Mouse (Mus musculus): ENCODE measurements around the gene Hba-a1.
"Not testable (repeated sequence)": the region's sequence is repeated elsewhere in the genome, so short reads cannot be mapped to it uniquely, and the experiment has no call there.

Hba-a1 gene

DNA sequence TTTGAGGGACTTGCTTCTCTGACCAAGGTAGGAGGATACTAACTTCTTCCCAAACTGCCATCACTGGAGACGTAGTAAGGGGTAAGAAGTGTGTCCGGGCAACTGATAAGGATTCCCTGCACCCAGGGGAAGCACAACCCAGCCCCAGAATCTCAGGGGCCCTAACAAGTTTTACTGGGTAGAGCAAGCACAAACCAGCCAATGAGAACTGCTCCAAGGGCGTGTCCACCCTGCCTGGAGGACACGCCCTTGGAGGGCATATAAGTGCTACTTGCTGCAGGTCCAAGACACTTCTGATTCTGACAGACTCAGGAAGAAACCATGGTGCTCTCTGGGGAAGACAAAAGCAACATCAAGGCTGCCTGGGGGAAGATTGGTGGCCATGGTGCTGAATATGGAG is 12.9 kb downstream of the Hba-a1 start, which contains the start of gene Hba-a2:
Gene Hba-a2, plus strand, starts transcription at position 287 of the 400 bp plus-strand sequence.
- DNase-seq (ENCODE audit: low spot score in 2 of 2), result not testable (repeated sequence)

DNA sequence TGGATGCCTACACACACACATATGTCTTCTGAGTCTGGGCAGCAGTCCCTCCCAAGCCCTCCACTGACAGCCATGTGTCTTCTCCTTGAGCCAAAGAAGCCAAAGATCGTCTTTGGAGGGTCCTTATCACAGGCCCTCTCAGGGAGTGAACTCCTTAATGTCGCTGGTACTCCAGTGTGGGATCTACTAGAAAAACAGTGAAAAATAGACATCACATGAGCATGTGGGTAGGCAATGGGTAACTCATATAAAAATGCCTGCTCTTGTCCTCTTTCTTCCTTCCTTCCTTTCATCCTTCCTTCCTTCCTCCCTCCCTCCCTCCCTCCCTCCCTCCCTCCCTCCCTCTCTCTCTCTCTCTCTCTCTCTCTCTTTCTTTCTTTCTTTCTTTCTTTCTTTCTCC is 14.1 kb downstream of the Hba-a1 start:
- not testable (repeated sequence) for DNase-seq (ENCODE audit: low spot score in 2 of 2)

GRCm38 (mm10) chr11:32297866-32298531 is 14.7 kb downstream of the Hba-a1 start:
- DNase-seq (ENCODE audit: low spot score in 2 of 2), result no peak

DNA sequence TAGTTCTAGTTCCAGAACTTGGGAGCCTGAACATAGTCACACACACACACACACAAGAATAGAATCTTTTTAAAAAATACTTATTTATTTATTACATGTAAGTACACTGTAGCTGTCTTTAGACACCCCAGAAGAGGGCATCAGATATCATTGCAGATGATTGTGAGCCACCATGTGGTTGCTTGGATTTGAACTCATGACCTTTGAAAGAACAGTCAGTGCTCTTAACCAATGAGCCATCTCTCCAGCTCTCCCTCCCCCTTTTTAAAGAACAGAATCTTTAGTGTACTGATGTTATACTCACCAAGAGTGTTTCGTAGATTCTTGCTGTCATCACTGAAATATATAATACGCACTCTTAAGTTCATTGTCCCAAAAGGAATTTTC is 15.2 kb downstream of the Hba-a1 start:
- DNase-seq (ENCODE audit: low spot score in 2 of 2), result no peak

GRCm38 (mm10) chr11:32299865-32300264 is 16.6 kb downstream of the Hba-a1 start, which contains the start of gene Hbq1a:
TSS of gene Hbq1a (plus strand) at chr11:32300069.
- DNase-seq (ENCODE audit: low spot score in 2 of 2), result peak in 1 of 2 experiments; percentile 61

- no peak for DNase-seq (ENCODE audit: low spot score in 2 of 2)
Measured at GRCm38 (mm10) chr11:32300279-32301267, 17.3 kb downstream of the Hba-a1 start.

- DNase-seq (ENCODE audit: low spot score in 2 of 2), result no peak
Measured at GRCm38 (mm10) chr11:32301506-32301905, 18.2 kb downstream of the Hba-a1 start.

GRCm38 (mm10) chr11:32302824-32303419 is 19.6 kb downstream of the Hba-a1 start:
- peak in 1 of 2 experiments; percentile 32 for DNase-seq (ENCODE audit: low spot score in 2 of 2)

- no peak for DNase-seq (ENCODE audit: low spot score in 2 of 2)
Measured at GRCm38 (mm10) chr11:32303455-32303854, 20.1 kb downstream of the Hba-a1 start.

DNA sequence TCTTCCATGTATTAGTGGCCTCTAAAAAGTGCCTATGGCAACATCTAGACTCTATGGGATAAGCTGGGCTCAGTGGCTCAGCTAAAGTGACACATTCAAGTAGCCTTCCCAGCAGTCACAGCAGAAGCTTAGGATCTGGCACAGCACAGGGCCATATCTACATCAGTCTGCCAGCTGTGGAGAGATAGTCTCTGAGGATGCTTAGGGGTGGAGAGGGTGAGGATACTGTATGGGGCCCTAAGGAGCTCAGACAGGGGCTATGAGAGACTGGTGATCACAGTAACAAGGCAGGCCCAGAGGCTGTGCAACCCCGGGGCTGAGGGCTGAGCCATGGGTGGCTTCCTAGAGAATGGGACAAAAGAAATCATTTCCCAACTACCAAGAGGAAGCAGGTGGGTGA is 23.7 kb downstream of the Hba-a1 start:
- no peak for DNase-seq (ENCODE audit: low spot score in 2 of 2)

GRCm38 (mm10) chr11:32309446-32309845 is 26.1 kb downstream of the Hba-a1 start:
- no peak for DNase-seq (ENCODE audit: low spot score in 2 of 2)

GRCm38 (mm10) chr11:32309928-32310327 is 26.6 kb downstream of the Hba-a1 start:
- no peak for DNase-seq (ENCODE audit: low spot score in 2 of 2)

DNA sequence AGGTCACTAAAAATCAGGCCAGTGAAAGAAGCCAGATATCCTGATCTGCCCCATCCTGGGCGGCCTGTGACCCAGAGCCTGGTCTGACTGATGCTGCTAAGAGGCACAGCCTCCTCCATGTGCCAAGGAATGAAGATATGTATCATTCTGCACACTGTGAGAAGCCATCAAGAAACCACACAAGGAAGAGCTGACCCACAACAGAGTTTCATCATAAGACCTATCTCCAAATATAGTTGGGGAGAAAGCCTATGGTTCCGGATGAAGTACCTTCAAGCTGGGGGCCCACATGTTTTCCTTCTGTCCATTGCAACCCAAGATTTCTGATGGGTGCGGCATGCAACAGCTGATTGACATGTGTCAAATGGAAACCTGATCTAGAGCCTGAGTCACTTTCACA is 32.7 kb downstream of the Hba-a1 start:
- no peak for DNase-seq (ENCODE audit: low spot score in 2 of 2)

- no peak for DNase-seq (ENCODE audit: low spot score in 2 of 2)
Measured at GRCm38 (mm10) chr11:32320507-32321195, 37.3 kb downstream of the Hba-a1 start.

GRCm38 (mm10) chr11:32321196-32321565 is 37.9 kb downstream of the Hba-a1 start:
- peak in 1 of 2 experiments; percentile 31 for DNase-seq (ENCODE audit: low spot score in 2 of 2)

DNA sequence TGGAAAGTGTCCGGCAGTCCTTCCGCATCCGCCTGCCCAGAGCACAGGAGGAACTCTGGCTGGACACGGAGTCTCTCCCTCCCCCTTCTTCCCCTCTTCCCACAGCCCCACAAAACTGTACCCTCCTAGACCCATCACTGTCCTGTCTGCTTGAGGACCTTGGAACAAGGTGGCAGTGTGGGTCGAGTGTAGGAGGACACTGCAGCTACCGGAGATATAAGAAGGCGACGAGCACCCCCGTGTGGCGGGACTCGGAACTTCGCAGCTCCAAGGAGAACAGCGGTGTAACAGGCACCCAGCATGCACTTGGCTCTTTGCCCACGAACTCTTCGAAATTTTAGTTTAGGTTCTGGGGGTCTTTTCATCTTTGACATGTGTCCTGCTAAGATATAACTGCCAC is 41.3 kb downstream of the Hba-a1 start:
- peak; percentile 69 to 85 for DNase-seq (ENCODE audit: low spot score in 2 of 2)

GRCm38 (mm10) chr11:32331075-32331474 is 47.8 kb downstream of the Hba-a1 start:
- no peak for DNase-seq (ENCODE audit: low spot score in 2 of 2)

DNA sequence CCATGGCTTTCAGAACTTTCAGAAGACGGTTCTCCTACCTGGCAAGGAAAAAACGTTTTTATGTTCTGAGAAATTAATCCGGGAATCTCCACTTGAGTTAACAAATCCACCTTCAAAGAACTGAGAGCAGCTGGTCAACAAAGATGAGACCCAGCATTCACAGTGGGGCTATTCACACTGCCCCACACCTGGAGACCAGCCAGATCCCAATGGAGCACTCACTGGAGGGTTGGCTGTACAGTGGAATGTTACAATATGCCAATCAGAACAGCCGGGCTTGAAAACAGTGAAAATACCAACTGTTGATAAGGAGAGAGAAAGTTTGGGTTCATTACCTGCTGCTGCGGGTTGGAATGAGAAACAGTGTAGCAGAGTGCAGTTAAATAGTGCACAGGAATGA is 48.5 kb downstream of the Hba-a1 start:
- no peak for DNase-seq (ENCODE audit: low spot score in 2 of 2)

- DNase-seq (ENCODE audit: low spot score in 2 of 2), result no peak
Measured at GRCm38 (mm10) chr11:32333235-32333634, 49.9 kb downstream of the Hba-a1 start.
